Comparison of ENCODE assay signal across 19 mouse cellular contexts in the genomic region with DNA sequence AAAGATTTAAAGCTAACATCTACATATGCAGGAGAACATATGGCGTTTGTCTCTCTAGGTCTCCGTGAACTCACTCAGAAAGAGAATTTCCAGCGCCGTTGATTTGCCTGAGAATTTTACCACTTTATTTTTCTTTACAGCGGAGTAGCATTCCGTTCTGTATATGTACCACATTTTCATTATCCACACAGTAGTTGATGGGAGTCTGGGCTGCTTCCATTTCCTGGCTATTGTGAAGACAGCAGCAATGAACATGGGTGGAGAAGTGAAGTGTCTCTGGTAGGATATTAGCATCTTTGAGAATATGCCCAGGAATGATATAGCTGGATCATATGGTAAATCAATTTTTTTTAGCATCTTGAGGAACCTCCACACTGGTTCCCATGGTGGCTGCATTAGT. TPM values are rescaled to one million over a fixed set of nuclear protein-coding genes. Genes with fewer than 3 reads are reported as not detected.
"Had no signal": no experiment of that assay in that cellular context is flagged by ENCODE, and none has a peak within 500 bp of the region (broad histone marks: within the 10 kb centered on the region; RNA-seq: fewer than 3 reads in every experiment).

No protein-coding gene starts in this region.

- DNase-seq: lung, adult 18-20 months; lung, embryonic 14.5 days; lung, postnatal 14 days; lung, postnatal 36 days; right cerebral cortex, postnatal 25 days; thymus, adult 18-20 months; thymus, postnatal 14 days; thymus, postnatal 36 days had no signal

- H3K27ac ChIP-seq: macrophage; midbrain, embryonic 13.5 days; midbrain, embryonic 15.5 days; neural tube, embryonic 12.5 days; stomach, embryonic 15.5 days; stomach, postnatal 0 days had no signal

- H3K4me3 ChIP-seq: megakaryocyte, embryonic 14.5 days; midbrain, embryonic 13.5 days; midbrain, embryonic 15.5 days; neural tube, embryonic 12.5 days; stomach, embryonic 15.5 days had no signal

- ATAC-seq: midbrain, embryonic 13.5 days; midbrain, embryonic 15.5 days had no signal

- H3K4me1 ChIP-seq: megakaryocyte, embryonic 14.5 days; midbrain, embryonic 13.5 days; midbrain, embryonic 15.5 days; neural tube, embryonic 12.5 days; stomach, embryonic 15.5 days had no signal

- H3K4me2 ChIP-seq: lung, embryonic 14.5 days; midbrain, embryonic 11.5 days; midbrain, embryonic 13.5 days; midbrain, embryonic 15.5 days; neural tube, embryonic 12.5 days; stomach, embryonic 15.5 days had no signal

- H3K27me3 ChIP-seq: megakaryocyte, embryonic 14.5 days; midbrain, embryonic 13.5 days; midbrain, embryonic 15.5 days; neural tube, embryonic 12.5 days; stomach, embryonic 15.5 days had no signal

- H3K9me3 ChIP-seq: neural tube, embryonic 12.5 days; stomach, embryonic 15.5 days had no signal

- H3K36me3 ChIP-seq: midbrain, embryonic 15.5 days; neural tube, embryonic 12.5 days; stomach, embryonic 15.5 days had no signal

- H3K9ac ChIP-seq: lung, embryonic 14.5 days; midbrain, embryonic 13.5 days; midbrain, embryonic 15.5 days; neural tube, embryonic 12.5 days; stomach, embryonic 15.5 days had no signal

RNA-seq across cellular contexts. Expression of a gene that starts 31.6 kb away (rescaled TPM):
- total RNA-seq: megakaryocyte progenitor cell, adult 5-6 weeks; monocyte, adult 5-6 weeks; neutrophil, adult 5-6 weeks had no signal
- polyA plus RNA-seq: macrophage had no signal
